Mouse (Mus musculus) limb, embryonic 14.5 days (tissue): Measurements from ENCODE around the gene Cd209g. TPM values are rescaled to one million over a fixed set of nuclear protein-coding genes. Genes with fewer than 3 reads are reported as not detected.

Source experiments
- ATAC-seq: fragments of 200-750 bp; cut with Nextera tagmentation; 2 replicates; pipeline ENCODE4 v1.8.0; 2017; ENCODE audit warnings: low read depth, moderate number of reproducible peaks, moderate TSS enrichment; ENCODE audit not compliant: low FRiP score
- DNase-seq: peaks from one replicate; pipeline ENCODE4 v3.0.0-alpha.2; 2015; ENCODE audit warnings: low spot score
- H3K27ac ChIP-seq: fragments of 300-500 bp; sonication (generic); replicated peaks from 2 replicates; pipeline ENCODE4 v1.5.1; 2014; ENCODE audit warnings: low read depth, mild to moderate bottlenecking, low read length, moderate library complexity, mixed read lengths
- H3K27me3 ChIP-seq: fragments of 300-500 bp; sonication (generic); 2 replicates; pipeline ENCODE4 v1.6.1; 2014; ENCODE audit warnings: low read length, mixed read lengths; ENCODE audit not compliant: control insufficient read depth, insufficient read depth
- H3K36me3 ChIP-seq: fragments of 300-500 bp; sonication (generic); 2 replicates; pipeline ENCODE4 v1.6.1; 2014; ENCODE audit warnings: mild to moderate bottlenecking, low read length, moderate library complexity, mixed read lengths; ENCODE audit not compliant: control insufficient read depth, insufficient read depth
- H3K4me1 ChIP-seq: fragments of 300-500 bp; sonication (generic); 2 replicates; pipeline ENCODE4 v1.6.1; 2014; ENCODE audit warnings: antibody characterized with exemption, low read length, mixed read lengths; ENCODE audit not compliant: control insufficient read depth, insufficient read depth
- H3K4me2 ChIP-seq: fragments of 300-500 bp; sonication (generic); replicated peaks from 2 replicates; pipeline ENCODE4 v1.6.1; 2014; ENCODE audit warnings: low read depth, mild to moderate bottlenecking, low read length, moderate library complexity; ENCODE audit not compliant: severe bottlenecking
- H3K4me3 ChIP-seq: fragments of 300-500 bp; sonication (generic); replicated peaks from 2 replicates; pipeline ENCODE4 v1.5.1; 2014; ENCODE audit warnings: low read length
- H3K9ac ChIP-seq: fragments of 300-500 bp; sonication (generic); 2 replicates; pipeline ENCODE4 v1.6.1; 2014; ENCODE audit warnings: mild to moderate bottlenecking, low read depth, low read length, moderate library complexity; ENCODE audit not compliant: severe bottlenecking
- H3K9me3 ChIP-seq: fragments of 300-500 bp; sonication (generic); 2 replicates; pipeline ENCODE4 v1.6.1; 2016; ENCODE audit warnings: low read length; ENCODE audit not compliant: control insufficient read depth
- POLR2A ChIP-seq: fragments of 200-500 bp; IDR thresholded peaks from 2 replicates; pipeline ENCODE4 v1.8.0; 2012; ENCODE audit warnings: inconsistent platforms, mild to moderate bottlenecking, moderate library complexity, borderline replicate concordance; ENCODE audit not compliant: insufficient read depth, insufficient read length; ENCODE audit errors: extremely low read depth
- WGBS: fragments of 180-500 bp; shearing (Covaris S2); extraction: QIAGEN DNeasy Blood & Tissue Kit; methylation state at CpG from one replicate; pipeline ENCODE4 v1.1.7; 2014; 5-methylcytosine and 5-hydroxymethylcytosine counted together
- polyA plus RNA-seq, 2 experiments: library from polyadenylated mRNA; depleted of rRNA in 1 of 2; stranded (reverse) in 1 of 2; unstranded in 1 of 2; fragments of >200 nt; fragmentation: Nextera tagmentation in 1 of 2; extraction: Ambion mirVana in 1 of 2; gene quantifications; 2 replicates each; pipeline versions ENCODE4 v1.2.1 to v1.2.3; 2012 to 2014

The Cd209g gene
- polyA plus RNA-seq, 2 experiments, result not detected

DNA sequence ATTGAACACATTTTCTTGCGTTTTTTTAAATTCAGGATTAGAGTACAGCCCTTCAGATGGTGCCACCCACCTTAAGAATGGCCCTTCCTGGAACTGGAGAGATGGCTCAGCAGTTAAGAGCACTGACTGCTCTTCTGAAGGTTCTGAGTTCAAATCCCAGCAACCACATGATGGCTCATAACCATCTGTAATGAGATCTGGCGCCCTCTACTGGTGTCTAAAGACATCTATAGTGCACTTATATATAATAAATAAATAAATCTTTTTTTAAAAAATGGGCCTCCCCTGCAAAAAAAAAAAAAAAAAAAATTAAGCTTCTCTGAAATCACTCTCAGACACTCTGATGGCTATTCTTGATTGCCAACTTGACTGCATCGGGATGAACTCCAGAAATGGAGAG is 7.8 kb downstream of the Cd209g start:
- Histone ChIP-seq H3K36me3 (no peaks in the 10 kb centered on the region), H3K27ac (no peak overlapping the region), H3K27me3 (no peaks in the 10 kb centered on the region), H3K4me1 (no peaks in the 10 kb centered on the region), H3K9ac (no peak overlapping the region), H3K4me3 (no peak overlapping the region), H3K9me3 (no peaks in the 10 kb centered on the region), H3K4me2 (no peak overlapping the region)
- DNase-seq, result peak; percentile 25
- ATAC-seq, result no peak
- WGBS, result 65% methylated on average over 3 of the region's 3 CpGs
- no peak for TF ChIP-seq POLR2A

DNA sequence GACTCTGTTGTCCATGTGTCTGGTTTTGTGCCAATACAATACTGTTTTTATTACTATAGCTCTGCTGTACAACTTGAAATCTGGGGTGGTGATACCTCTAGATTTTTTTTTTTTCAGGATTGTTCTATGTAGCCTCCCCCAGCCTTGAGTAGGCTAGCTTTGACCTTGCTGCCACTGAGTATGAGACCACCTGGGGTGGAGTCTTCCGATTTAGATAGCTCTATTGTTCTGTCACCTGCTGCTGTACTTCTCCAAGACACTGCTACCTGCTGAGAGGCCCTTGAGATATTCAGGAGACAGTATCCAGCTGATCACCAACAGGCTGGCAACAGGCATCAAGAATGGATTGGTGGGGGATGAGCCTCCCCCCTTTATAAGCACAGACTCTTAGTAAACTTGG is 13.4 kb downstream of the Cd209g start:
- 0 out of 2 replicates have a peak, but pooled peaks cover 5% of the 10 kb centered on the region for H3K9me3 ChIP-seq
- TF ChIP-seq POLR2A, result no peak
- no peak overlapping the region for H3K4me2 ChIP-seq
- no peak overlapping the region for H3K27ac ChIP-seq
- no peak for DNase-seq
- WGBS, result 44% methylated on average over 1 of the region's 1 CpGs
- no peak for ATAC-seq
- no peaks in the 10 kb centered on the region for H3K27me3 ChIP-seq
- no peaks in the 10 kb centered on the region for H3K36me3 ChIP-seq
- H3K4me1 ChIP-seq, result no peaks in the 10 kb centered on the region
- no peak overlapping the region for H3K4me3 ChIP-seq
- H3K9ac ChIP-seq, result no peak overlapping the region

DNA sequence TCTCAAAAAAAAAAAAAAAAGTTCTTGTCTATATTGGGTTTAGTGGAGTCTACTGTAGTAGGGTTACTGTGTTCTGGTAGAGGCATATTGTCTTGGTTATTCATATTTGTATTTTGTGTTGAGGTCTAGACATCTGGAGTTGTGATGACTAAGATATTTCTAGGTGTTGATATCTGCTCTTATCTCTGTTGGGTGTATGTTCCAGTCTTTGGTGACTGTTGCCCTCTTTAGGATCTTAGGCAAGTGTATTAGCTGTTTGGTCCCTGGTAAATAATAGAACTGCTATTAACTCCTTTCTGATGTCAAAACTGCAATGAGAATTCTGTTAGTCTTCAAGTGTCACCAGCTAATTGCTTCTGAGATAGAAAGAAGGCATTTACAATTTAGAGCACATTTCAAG is 21.0 kb downstream of the Cd209g start:
- DNase-seq (no peak), ATAC-seq (no peak)
- no peaks in the 10 kb centered on the region for H3K27me3 ChIP-seq
- no peaks in the 10 kb centered on the region for H3K4me1 ChIP-seq
- no peak for TF ChIP-seq POLR2A
- H3K36me3 ChIP-seq, result no peaks in the 10 kb centered on the region
- no peak overlapping the region for H3K4me3 ChIP-seq
- no peak overlapping the region for H3K27ac ChIP-seq
- H3K9ac ChIP-seq, result no peak overlapping the region
- 0 out of 2 replicates have a peak, but pooled peaks cover 9% of the 10 kb centered on the region for H3K9me3 ChIP-seq
- H3K4me2 ChIP-seq, result no peak overlapping the region

DNA sequence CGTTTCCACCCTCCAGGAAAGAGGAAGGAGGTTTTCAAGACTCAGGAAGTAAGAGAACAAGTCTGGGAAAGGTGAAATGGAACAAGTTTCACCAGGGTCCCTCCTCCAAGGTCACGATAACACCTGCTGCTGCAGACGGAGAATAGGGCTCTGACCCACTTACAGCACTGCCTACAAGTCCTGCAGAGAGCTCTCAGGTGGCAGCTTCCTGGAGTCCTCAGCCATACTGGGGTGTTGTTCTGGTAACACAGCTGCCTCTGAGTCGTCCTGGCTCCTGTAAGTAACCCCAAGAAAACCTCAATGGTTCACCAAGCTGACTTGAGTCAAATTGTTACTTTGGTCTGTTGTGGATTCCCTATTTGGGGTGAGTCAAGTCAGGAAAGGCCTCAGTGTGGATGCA is 28.9 kb downstream of the Cd209g start:
- H3K4me3 ChIP-seq, result no peak overlapping the region
- peaks cover 4% of the 10 kb centered on the region; the same call in 1 of the 2 replicates for H3K4me1 ChIP-seq
- ATAC-seq, result no peak
- TF ChIP-seq POLR2A, result no peak
- no peak for DNase-seq
- H3K27me3 ChIP-seq, result no peaks in the 10 kb centered on the region
- WGBS, result 58% methylated on average over 4 of the region's 4 CpGs
- H3K9me3 ChIP-seq, result no peaks in the 10 kb centered on the region
- H3K9ac ChIP-seq, result no peak overlapping the region
- H3K27ac ChIP-seq, result no peak overlapping the region
- H3K4me2 ChIP-seq, result no peak overlapping the region
- no peaks in the 10 kb centered on the region for H3K36me3 ChIP-seq

DNA sequence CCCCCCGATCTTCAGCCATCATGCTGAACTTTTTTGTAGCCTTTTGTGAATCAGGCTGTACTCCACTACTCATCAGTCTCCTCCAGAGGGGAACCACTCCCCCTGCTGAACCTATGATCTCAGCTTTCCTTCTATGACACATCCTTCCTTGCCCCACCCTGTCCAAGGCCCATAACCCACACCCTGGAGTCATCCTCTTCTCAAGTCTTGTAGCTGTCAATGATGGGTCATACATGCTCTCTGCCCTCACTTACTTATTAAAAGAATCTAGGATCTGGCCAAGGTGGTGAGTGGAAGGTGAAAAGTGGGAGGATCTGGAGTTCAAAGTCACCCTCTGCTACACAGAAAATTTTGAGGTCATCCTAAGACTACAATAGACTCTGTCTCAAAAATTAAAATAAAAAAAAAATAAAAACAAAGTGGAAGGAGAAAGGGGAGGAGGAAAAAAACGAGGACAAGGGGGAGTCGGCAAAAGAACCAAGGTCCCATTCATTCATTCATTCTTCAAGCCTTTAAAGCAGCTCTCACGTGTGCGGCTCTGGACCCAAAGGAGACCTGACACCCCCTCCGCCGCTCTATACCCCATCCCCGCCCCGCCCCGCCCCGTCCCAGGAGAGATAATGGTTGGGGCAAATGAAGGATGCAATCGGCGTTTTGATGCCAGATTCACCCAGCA is 31.4 kb downstream of the Cd209g start:
- DNase-seq (no peak), ATAC-seq (no peak)
- H3K9me3 ChIP-seq, result no peaks in the 10 kb centered on the region
- peak overlapping the region; percentile 59 for H3K4me2 ChIP-seq
- no peaks in the 10 kb centered on the region for H3K36me3 ChIP-seq
- no peaks in the 10 kb centered on the region for H3K27me3 ChIP-seq
- H3K4me3 ChIP-seq, result peak overlapping the region; percentile 89
- WGBS, result 9% methylated on average over 13 of the region's 13 CpGs
- TF ChIP-seq POLR2A, result no peak
- H3K27ac ChIP-seq, result peak overlapping the region; percentile 22; the same call in 1 of the 2 replicates
- peaks cover 4% of the 10 kb centered on the region; the same call in 1 of the 2 replicates for H3K4me1 ChIP-seq
- H3K9ac ChIP-seq, result peak overlapping the region; percentile 53
